Mouse (Mus musculus) midbrain, embryonic 13.5 days (tissue): ENCODE measurements around the gene Rsph10b. TPM values are rescaled to one million over a fixed set of nuclear protein-coding genes. Genes with fewer than 3 reads are reported as not detected.

Source experiments
- ATAC-seq: fragments of 200-750 bp; cut with Nextera tagmentation; 2 replicates; pipeline ENCODE4 v1.8.0; 2017; ENCODE audit warnings: mild to moderate bottlenecking, moderate TSS enrichment, moderate library complexity
- H3K27ac ChIP-seq: fragments of 300-500 bp; sonication (generic); 2 replicates; pipeline ENCODE4 v1.5.1; 2015; ENCODE audit warnings: inconsistent platforms, mild to moderate bottlenecking, moderate library complexity
- H3K27me3 ChIP-seq: fragments of 300-500 bp; sonication (generic); 2 replicates; pipeline ENCODE4 v1.6.1; 2015; ENCODE audit warnings: mild to moderate bottlenecking, inconsistent platforms
- H3K36me3 ChIP-seq: fragments of 300-500 bp; sonication (generic); 2 replicates; pipeline ENCODE4 v1.6.1; 2015; ENCODE audit warnings: mild to moderate bottlenecking, inconsistent platforms
- H3K4me1 ChIP-seq: fragments of 300-500 bp; sonication (generic); replicated peaks from 2 replicates; pipeline ENCODE4 v1.6.1; 2015; ENCODE audit warnings: inconsistent platforms
- H3K4me2 ChIP-seq: fragments of 300-500 bp; sonication (generic); replicated peaks from 2 replicates; pipeline ENCODE4 v1.6.1; 2015; ENCODE audit warnings: moderate library complexity, mild to moderate bottlenecking, inconsistent platforms
- H3K4me3 ChIP-seq: fragments of 300-500 bp; sonication (generic); replicated peaks from 2 replicates; pipeline ENCODE4 v1.5.1; 2015; ENCODE audit warnings: mild to moderate bottlenecking, inconsistent platforms
- H3K9ac ChIP-seq: fragments of 300-500 bp; sonication (generic); replicated peaks from 2 replicates; pipeline ENCODE4 v1.6.1; 2015; ENCODE audit warnings: mild to moderate bottlenecking, inconsistent platforms
- H3K9me3 ChIP-seq: fragments of 300-500 bp; sonication (generic); 2 replicates; pipeline ENCODE4 v1.6.1; 2016; ENCODE audit warnings: mild to moderate bottlenecking, inconsistent platforms
- WGBS: fragments of 180-500 bp; shearing (Covaris S2); methylation state at CpG from one replicate; pipeline ENCODE4 v1.1.7; 2015; 5-methylcytosine and 5-hydroxymethylcytosine counted together
- polyA plus RNA-seq: library from polyadenylated mRNA; unstranded; fragments of >200 nt; fragmentation: Nextera tagmentation; extraction: Ambion mirVana; gene quantifications from 2 replicates; pipeline ENCODE4 v1.2.1, GENCODE M21; 2015

Rsph10b gene
- polyA plus RNA-seq, 1 experiment from 2014 or later: 2.4 TPM

DNA sequence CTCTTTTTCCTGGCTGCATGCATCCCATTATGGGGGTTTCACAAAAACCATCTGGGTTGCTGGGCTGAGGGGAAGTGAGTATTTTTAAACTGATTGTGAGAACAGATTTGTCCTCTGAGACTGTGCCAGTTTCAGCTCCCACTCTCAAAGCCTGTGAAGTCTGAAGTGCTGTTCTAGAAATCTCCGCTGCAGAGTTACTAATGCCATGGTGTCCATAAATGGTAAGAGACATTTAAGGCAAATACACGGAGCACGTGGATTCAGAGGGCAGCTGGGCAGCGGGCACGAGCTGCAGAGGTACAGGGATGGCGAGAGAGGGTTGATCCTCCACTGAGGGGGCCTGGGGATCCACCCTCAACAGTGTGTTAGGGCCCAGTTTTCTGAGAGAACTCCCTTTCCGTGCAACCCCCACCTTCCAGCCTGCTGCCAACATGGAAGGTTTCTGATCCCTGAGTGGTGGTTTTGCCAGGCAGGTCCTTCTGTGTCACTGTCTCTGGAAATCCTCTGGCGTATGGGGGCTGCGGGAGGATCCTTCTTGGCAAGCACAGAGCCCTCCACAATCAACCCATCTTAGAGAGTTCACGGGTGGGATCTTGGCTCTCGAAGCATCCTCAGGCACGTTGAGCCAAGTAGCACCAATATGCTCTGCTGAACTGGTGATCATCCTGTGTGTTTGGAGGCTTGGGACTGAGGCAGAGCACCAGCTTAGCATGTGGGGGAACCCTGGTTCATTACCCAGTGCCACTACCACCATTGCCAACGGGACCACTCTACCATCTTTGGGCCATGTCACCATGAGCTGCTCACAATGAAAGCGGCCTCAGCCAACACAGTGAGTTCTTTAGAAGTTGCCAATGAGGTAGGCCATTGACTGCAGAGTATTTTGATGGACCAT, 10.6 kb downstream of the Rsph10b start:
- no peaks in the 10 kb centered on the region; the same call in 1 of the 2 replicates for H3K9me3 ChIP-seq
- no peak overlapping the region for H3K9ac ChIP-seq
- H3K4me2 ChIP-seq: no peak overlapping the region
- H3K4me1 ChIP-seq: no peaks in the 10 kb centered on the region
- no peak for ATAC-seq
- 0 out of 2 replicates have a peak, but pooled peaks cover 2% of the 10 kb centered on the region for H3K36me3 ChIP-seq
- H3K27ac ChIP-seq: no peak overlapping the region
- no peak overlapping the region for H3K4me3 ChIP-seq
- 90% methylated on average over 14 of the region's 14 CpGs for WGBS
- no peaks in the 10 kb centered on the region for H3K27me3 ChIP-seq

DNA sequence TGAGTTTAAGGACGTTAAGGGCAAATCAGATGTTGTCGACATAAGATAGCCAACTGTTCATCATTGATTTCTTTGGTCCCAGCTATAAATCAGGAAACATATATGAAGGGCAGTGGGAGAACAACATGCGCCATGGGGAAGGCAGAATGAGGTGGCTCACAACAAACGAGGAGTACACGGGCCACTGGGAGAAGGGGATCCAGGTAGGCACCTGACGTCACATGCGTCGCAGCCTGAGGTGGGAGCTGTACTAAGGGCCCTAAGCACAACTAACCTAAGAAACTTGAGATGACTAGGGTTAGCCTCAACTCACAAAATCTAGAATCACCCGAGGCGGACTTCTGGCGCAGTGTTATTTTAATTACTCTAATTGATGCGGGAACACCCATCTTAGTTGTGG, 15.5 kb downstream of the Rsph10b start:
- no peaks in the 10 kb centered on the region for H3K36me3 ChIP-seq
- WGBS: 89% methylated on average over 12 of the region's 12 CpGs

DNA sequence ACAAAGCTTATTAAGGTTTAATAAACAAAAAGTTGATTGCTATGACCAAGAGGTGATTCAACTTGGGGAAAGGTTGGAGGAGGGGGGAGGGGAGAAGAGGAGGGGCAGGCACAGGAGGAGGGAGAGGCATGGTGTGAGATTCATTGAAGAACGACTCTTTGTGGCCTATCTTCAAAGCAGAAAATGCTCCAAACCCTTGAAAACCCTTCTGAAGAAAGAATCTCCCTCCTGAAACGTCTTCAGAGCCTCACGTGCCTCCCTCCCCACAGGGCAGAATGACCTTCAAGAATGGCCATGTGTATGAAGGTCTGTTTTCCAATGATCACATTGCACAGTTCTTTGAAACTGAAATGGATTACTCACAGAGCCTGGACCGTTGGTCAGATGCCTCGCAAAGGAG, 17.2 kb downstream of the Rsph10b start:
- Histone ChIP-seq H3K9me3 (no peaks in the 10 kb centered on the region; the same call in 1 of the 2 replicates), H3K36me3 (no peaks in the 10 kb centered on the region), H3K9ac (no peak overlapping the region), H3K27ac (no peak overlapping the region), H3K4me1 (no peaks in the 10 kb centered on the region), H3K27me3 (no peaks in the 10 kb centered on the region), H3K4me3 (no peak overlapping the region), H3K4me2 (no peak overlapping the region)
- ATAC-seq: no peak
- WGBS: 37% methylated on average over 5 of the region's 5 CpGs

More for the DNA sequence above, 15.5 kb downstream of the Rsph10b start:
- H3K9me3 ChIP-seq: no peaks in the 10 kb centered on the region; the same call in 1 of the 2 replicates
- H3K4me3 ChIP-seq: no peak overlapping the region
- ATAC-seq: no peak
- H3K9ac ChIP-seq: no peak overlapping the region
- H3K4me1 ChIP-seq: no peaks in the 10 kb centered on the region
- no peak overlapping the region for H3K27ac ChIP-seq
- H3K4me2 ChIP-seq: no peak overlapping the region
- H3K27me3 ChIP-seq: no peaks in the 10 kb centered on the region

DNA sequence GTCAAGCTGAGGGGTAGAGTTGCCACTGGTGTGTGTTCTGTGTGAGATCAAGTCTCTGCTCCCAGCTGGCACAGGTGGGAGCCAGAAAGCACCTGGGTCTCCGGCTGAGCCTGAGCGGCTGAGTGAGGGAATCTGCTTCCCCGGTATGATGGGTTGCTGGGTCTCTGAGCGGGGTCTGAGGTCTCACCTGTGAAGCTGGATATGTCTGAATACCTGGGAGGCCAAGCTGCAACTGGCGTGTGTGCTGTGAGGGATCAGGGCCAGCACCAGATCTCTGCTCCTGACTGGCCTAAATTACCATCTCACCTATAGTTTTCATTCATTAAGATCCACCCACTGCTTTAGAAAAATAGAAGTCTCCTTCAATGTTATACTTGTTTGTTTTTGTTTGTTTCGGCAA, 24.3 kb downstream of the Rsph10b start:
- no peak for ATAC-seq
- Histone ChIP-seq H3K27ac (no peak overlapping the region), H3K27me3 (no peaks in the 10 kb centered on the region), H3K36me3 (peaks cover 5% of the 10 kb centered on the region; the same call in 1 of the 2 replicates), H3K9ac (no peak overlapping the region), H3K4me1 (no peaks in the 10 kb centered on the region), H3K4me2 (no peak overlapping the region), H3K9me3 (no peaks in the 10 kb centered on the region), H3K4me3 (no peak overlapping the region)
- 92% methylated on average over 6 of the region's 6 CpGs for whole genome bisulfite sequencing

DNA sequence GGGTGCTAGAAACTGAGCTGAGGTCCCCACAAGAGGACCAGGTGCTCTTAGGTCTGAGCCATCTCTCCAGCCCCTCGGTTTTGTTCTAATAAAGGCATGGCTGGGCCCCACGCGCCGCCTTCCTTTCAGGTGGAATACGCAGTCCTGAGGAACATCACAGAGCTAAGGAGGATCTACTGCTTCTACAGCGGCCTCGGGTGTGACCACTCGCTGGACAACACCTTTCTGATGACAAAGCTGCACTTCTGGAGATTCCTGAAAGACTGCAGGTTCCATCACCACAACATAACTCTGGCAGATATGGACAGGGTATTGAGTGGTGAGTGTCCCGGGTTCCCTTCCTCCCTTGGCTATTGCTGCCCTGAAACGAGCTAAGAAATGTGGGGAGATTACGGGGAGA, 26.7 kb downstream of the Rsph10b start:
- Histone ChIP-seq H3K9me3 (no peaks in the 10 kb centered on the region), H3K4me1 (no peaks in the 10 kb centered on the region), H3K27ac (no peak overlapping the region), H3K4me2 (no peak overlapping the region), H3K9ac (no peak overlapping the region), H3K4me3 (no peak overlapping the region), H3K27me3 (no peaks in the 10 kb centered on the region), H3K36me3 (peaks cover 5% of the 10 kb centered on the region; the same call in 1 of the 2 replicates)
- WGBS: 93% methylated on average over 11 of the region's 11 CpGs
- no peak for ATAC-seq

DNA sequence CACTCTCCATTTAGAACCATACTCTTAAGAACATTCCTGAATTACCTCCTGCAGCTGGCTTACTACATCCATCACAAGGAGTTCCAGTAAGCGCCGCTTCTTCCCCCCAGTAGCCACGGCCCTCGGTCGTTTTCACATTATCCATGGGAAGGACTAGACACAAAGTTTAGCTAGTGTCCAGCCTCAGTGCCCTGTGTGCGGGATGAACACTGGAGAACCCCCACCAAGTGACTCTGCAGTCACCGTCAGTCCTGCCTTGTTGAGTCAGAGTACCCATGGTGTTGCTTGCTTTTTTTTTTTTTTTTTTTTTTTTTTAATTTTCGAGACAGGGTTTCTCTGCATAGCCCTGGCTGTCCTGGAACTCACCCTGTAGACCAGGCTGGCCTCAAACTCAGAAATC, 28.3 kb downstream of the Rsph10b start:
- Histone ChIP-seq H3K4me1 (no peaks in the 10 kb centered on the region), H3K4me3 (no peak overlapping the region), H3K9ac (no peak overlapping the region), H3K27me3 (no peaks in the 10 kb centered on the region), H3K27ac (no peak overlapping the region), H3K36me3 (peaks cover 5% of the 10 kb centered on the region; the same call in 1 of the 2 replicates), H3K4me2 (no peak overlapping the region), H3K9me3 (no peaks in the 10 kb centered on the region)
- WGBS: 89% methylated on average over 8 of the region's 8 CpGs
- ATAC-seq: no peak

DNA sequence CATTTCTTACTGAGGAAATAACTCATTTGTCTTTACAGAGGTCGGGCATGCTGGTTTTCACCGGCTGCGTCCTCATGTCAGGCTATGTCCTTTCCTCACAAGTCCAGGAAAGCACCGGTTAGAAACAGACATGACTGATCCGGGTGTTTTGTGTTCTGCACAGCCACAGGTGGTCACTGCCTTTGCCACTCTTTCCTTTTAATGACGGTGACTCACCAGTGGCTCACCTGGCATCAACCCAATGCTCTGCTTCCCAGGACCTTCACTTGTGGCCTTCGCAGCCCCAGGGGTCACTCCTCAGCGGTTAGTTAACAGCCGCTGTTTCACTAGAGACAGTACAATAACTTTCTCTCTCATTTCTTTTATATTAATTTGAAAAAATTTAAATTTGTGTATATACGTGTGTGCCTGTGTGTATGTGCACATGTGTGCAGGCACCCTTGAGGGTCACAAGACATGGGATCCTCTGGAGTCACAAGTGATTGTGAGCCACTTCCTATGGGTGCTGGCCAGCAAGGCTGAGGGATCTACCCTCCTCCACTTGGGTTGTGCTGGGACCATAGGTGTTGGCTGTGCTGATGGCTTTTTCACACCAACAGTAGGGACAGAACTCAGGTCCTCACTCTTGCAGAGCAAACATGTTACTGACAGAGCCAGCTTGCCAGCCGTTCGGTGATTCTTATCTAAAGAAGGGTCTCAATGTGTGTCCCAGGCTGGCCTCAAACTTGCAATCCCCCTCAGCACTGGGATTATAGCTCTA, 32.9 kb downstream of the Rsph10b start:
- Histone ChIP-seq H3K9ac (no peak overlapping the region), H3K27me3 (no peaks in the 10 kb centered on the region), H3K4me1 (no peaks in the 10 kb centered on the region), H3K4me2 (no peak overlapping the region), H3K4me3 (no peak overlapping the region), H3K36me3 (no peaks in the 10 kb centered on the region), H3K27ac (no peak overlapping the region), H3K9me3 (no peaks in the 10 kb centered on the region)
- ATAC-seq: no peak
- WGBS: 89% methylated on average over 12 of the region's 12 CpGs

DNA sequence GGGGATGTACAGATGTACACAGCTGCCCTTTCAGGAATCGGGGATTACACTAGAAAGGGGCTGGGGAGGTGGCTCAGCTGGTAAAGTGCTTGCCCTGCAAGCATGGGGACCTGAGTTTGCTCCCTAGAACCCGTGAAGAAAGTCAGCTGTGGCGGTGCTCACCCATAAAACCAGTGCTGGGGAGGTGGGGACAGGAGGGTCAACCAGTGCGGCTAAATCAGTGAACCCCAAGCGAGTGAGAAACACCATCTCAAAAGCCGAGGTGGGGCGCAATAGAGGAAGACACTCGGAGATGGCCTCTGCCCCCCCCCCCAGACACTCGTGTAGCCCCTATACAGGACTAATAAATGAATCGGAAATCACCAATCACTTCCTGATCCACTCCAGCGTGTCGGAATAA, 33.8 kb downstream of the Rsph10b start:
- no peaks in the 10 kb centered on the region for H3K9me3 ChIP-seq
- no peak overlapping the region for H3K27ac ChIP-seq
- H3K9ac ChIP-seq: no peak overlapping the region
- no peaks in the 10 kb centered on the region for H3K4me1 ChIP-seq
- no peaks in the 10 kb centered on the region for H3K27me3 ChIP-seq
- no peak overlapping the region for H3K4me3 ChIP-seq
- H3K4me2 ChIP-seq: no peak overlapping the region
- WGBS: 90% methylated on average over 12 of the region's 12 CpGs
- no peaks in the 10 kb centered on the region for H3K36me3 ChIP-seq
- no peak for ATAC-seq

DNA sequence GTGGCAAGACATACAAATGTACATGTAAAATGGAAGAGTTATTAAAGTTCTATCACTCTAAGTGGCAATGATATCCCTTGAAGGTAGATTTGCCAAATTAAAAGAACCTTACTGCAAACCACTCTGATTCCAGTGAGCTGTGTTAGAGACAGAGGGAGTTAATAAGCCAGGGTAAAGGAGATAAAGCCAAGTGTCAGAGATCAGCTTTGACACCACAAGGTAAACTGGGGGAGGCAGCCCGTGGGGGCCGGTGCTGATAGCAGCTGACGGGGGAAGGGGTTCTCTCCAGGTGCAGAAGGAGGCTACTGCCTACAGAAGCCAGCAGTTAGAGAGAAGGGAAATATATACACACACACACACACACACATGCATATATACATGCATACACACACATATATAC, 39.8 kb downstream of the Rsph10b start:
- Histone ChIP-seq H3K4me1 (no peaks in the 10 kb centered on the region), H3K36me3 (no peaks in the 10 kb centered on the region), H3K9ac (no peak overlapping the region), H3K27me3 (no peaks in the 10 kb centered on the region), H3K4me2 (no peak overlapping the region), H3K9me3 (no peaks in the 10 kb centered on the region), H3K27ac (no peak overlapping the region), H3K4me3 (no peak overlapping the region)
- ATAC-seq: no peak
- WGBS: 67% methylated on average over 3 of the region's 3 CpGs

DNA sequence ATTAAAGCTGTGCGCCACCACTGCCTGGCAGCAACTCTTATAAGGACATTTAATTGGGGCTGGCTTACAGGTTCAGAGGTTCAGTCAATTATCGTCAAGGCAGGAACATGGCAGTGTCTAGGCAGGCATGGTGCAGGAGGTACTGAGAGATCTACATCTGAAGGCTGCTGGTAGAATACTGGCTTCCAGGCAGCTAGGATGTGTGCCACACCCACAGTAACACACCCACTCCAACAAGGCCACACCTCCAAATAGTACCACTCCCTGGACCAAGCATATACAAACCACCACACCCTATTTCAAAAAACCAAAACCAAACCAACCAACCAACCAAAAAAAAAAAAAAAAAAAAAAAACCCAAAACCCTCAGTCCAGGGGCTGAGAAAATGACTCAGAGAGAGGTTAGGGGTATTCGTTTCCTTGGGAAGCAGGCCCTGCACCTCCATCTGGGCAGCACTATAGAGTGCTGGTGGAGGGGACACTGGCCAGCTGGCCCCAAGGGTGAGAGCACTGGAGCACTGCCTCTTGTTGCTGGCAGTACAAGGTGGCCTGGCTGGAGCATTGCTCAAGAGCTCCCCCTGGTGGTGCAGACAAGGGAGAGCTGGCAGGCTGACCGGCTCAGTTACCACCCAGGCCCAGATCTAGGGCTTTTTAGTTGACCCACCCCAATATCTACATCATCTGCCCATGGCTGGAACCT, 42.2 kb downstream of the Rsph10b start:
- Histone ChIP-seq H3K9ac (no peak overlapping the region), H3K27me3 (no peaks in the 10 kb centered on the region), H3K4me3 (no peak overlapping the region), H3K9me3 (no peaks in the 10 kb centered on the region), H3K4me1 (no peaks in the 10 kb centered on the region; the same call in 1 of the 2 replicates), H3K4me2 (no peak overlapping the region), H3K27ac (no peak overlapping the region), H3K36me3 (no peaks in the 10 kb centered on the region)
- peak; percentile 74 for ATAC-seq
- WGBS: 53% methylated on average over 4 of the region's 4 CpGs

DNA sequence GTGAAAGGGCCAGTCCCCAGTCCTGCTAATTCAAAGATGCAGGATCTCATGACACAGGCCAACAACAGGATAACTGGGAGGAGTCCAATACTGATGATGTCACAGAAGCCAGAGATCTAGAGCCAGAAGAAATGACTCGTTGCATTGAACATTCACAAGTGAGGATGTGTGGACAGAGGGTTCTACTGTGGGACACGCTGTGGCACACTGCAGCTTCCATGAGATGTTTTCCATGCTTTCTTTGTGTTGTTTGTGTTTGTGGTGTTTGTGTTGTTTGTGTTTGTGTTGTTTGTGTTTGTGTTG, 42.7 kb downstream of the Rsph10b start:
- ATAC-seq: no peak
- no peaks in the 10 kb centered on the region for H3K27me3 ChIP-seq
- WGBS: 62% methylated on average over 2 of the region's 2 CpGs

DNA sequence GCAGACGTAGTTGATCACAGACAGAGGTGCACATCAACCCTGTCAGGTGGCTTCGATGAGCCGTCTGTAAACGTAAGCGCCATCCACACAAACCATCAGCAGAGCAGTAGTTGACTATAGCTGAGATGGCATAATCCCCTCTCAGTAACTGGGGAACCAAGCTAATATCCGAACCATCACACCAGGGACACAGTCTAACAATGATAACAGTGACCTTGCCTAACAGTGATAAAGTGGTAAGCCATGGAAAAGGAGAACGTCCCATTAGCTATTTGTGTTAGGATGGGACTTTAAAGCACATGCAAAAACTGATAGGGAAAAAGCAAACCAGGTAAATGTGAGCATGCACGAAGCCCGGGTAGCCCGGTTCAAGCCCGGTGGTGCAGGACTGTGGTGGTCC, 43.4 kb downstream of the Rsph10b start:
- no peak for ATAC-seq
- H3K4me2 ChIP-seq: no peak overlapping the region
- H3K27ac ChIP-seq: no peak overlapping the region
- 88% methylated on average over 11 of the region's 11 CpGs for WGBS
- H3K4me3 ChIP-seq: no peak overlapping the region
- no peak overlapping the region for H3K9ac ChIP-seq
- H3K36me3 ChIP-seq: no peaks in the 10 kb centered on the region
- no peaks in the 10 kb centered on the region for H3K9me3 ChIP-seq
- peaks cover 4% of the 10 kb centered on the region for H3K4me1 ChIP-seq
- no peaks in the 10 kb centered on the region for H3K27me3 ChIP-seq

More for the DNA sequence above, 42.7 kb downstream of the Rsph10b start:
- Histone ChIP-seq H3K4me3 (no peak overlapping the region), H3K9me3 (no peaks in the 10 kb centered on the region), H3K4me2 (no peak overlapping the region), H3K4me1 (no peaks in the 10 kb centered on the region; the same call in 1 of the 2 replicates), H3K9ac (no peak overlapping the region), H3K27ac (no peak overlapping the region), H3K36me3 (no peaks in the 10 kb centered on the region)
